Mouse (Mus musculus) forebrain, embryonic 10.5 days (tissue): ENCODE results near the gene 0610009B22Rik. TPM values are rescaled to one million over a fixed set of nuclear protein-coding genes. Genes with fewer than 3 reads are reported as not detected.
"Not testable (repeated sequence)": the region's sequence is repeated elsewhere in the genome, so short reads cannot be mapped to it uniquely, and the experiment has no call there.

Experiments used
- DNase-seq: peaks from one replicate; pipeline ENCODE4 v3.0.0-alpha.2; 2017; ENCODE audit warnings: low spot score; ENCODE audit errors: extremely low spot score
- H3K27ac ChIP-seq: fragments of 300-500 bp; sonication (generic); 2 replicates; pipeline ENCODE4 v1.5.1; 2016; ENCODE audit warnings: mild to moderate bottlenecking
- H3K27me3 ChIP-seq: fragments of 300-500 bp; sonication (generic); 2 replicates; pipeline ENCODE4 v1.6.1; 2016; ENCODE audit warnings: mild to moderate bottlenecking; ENCODE audit not compliant: poor library complexity, severe bottlenecking
- H3K36me3 ChIP-seq: fragments of 300-500 bp; sonication (generic); replicated peaks from 2 replicates; pipeline ENCODE4 v1.6.1; 2016; ENCODE audit warnings: mild to moderate bottlenecking, moderate library complexity
- H3K4me1 ChIP-seq: fragments of 300-500 bp; sonication (generic); 2 replicates; pipeline ENCODE4 v1.6.1; 2016
- H3K4me3 ChIP-seq: fragments of 300-500 bp; sonication (generic); 2 replicates; pipeline ENCODE4 v1.5.1; 2016; ENCODE audit warnings: mild to moderate bottlenecking, moderate library complexity
- H3K9me3 ChIP-seq: fragments of 300-500 bp; sonication (generic); 2 replicates; pipeline ENCODE4 v1.6.1; 2016; ENCODE audit warnings: mild to moderate bottlenecking, moderate library complexity
- WGBS: fragments of 180-500 bp; shearing (Covaris S2); methylation state at CpG from one replicate; pipeline ENCODE4 v1.1.7; 2016; 5-methylcytosine and 5-hydroxymethylcytosine counted together
- polyA plus RNA-seq: library from polyadenylated mRNA; unstranded; fragments of >200 nt; fragmentation: Nextera tagmentation; extraction: Ambion mirVana; gene quantifications from 2 replicates; pipeline ENCODE4 v1.2.1, GENCODE M21; 2016

Gene 0610009B22Rik
- polyA plus RNA-seq, 1 experiment from 2014 or later, result 78.7 TPM

- Histone ChIP-seq H3K27me3 (no peaks in the 10 kb centered on the region), H3K36me3 (peaks cover 15% of the 10 kb centered on the region), H3K4me3 (peak overlapping the region; percentile 10; the same call in 1 of the 2 replicates), H3K27ac (no peak overlapping the region), H3K4me1 (peaks cover 8% of the 10 kb centered on the region), H3K9me3 (no peaks in the 10 kb centered on the region)
- WGBS, result 42% methylated on average over 13 of the region's 13 CpGs
- peak; percentile 85 for DNase-seq
Measured at GRCm38 (mm10) chr11:51681324-51681975, 7.2 kb downstream of the 0610009B22Rik start.

- WGBS, result 74% methylated on average over 3 of the region's 3 CpGs
Measured at GRCm38 (mm10) chr11:51679466-51679865, 9.2 kb downstream of the 0610009B22Rik start.

DNA sequence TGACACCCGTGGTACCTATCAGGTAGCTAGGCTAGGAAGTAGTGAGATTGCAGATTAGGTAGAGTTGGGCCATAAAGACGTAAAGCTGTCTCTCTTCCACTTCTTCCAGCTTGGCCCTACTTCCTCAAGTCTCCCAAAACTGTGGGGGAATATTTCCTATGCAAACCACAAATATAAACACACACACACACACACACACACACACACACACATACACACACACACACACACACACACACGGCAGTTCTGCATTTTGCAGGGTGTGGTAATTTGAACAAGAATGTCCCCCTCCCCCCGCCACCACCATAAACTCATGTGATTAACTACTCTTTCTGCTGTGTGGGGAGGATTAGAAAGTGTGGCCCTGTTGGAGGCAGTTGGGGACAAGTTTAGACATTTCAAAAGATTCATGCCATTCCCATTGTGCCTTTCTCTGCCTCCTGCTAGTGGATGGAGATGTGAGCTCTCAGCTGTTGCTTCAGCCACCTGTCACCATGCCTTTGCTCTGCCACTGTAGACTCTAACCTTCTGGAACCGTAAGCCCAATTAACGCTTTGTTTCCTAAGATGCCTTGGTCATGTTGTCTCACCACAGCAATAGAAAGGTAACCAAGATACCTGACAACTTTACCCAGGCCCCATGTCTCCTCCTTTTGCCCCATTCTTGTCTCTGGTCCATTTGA, 10.8 kb downstream of the 0610009B22Rik start:
- Histone ChIP-seq H3K4me3 (no peak overlapping the region), H3K4me1 (peaks cover 8% of the 10 kb centered on the region), H3K27ac (no peak overlapping the region), H3K36me3 (no peaks in the 10 kb centered on the region), H3K9me3 (no peaks in the 10 kb centered on the region), H3K27me3 (no peaks in the 10 kb centered on the region)
- DNase-seq, result no peak
- WGBS, result 79% methylated on average over 6 of the region's 6 CpGs

More at GRCm38 (mm10) chr11:51679466-51679865, 9.2 kb downstream of the 0610009B22Rik start:
- DNase-seq, result no peak
- no peaks in the 10 kb centered on the region for H3K27me3 ChIP-seq
- H3K9me3 ChIP-seq, result no peaks in the 10 kb centered on the region
- no peak overlapping the region for H3K4me3 ChIP-seq
- no peaks in the 10 kb centered on the region for H3K36me3 ChIP-seq
- peaks cover 8% of the 10 kb centered on the region for H3K4me1 ChIP-seq
- no peak overlapping the region for H3K27ac ChIP-seq

DNA sequence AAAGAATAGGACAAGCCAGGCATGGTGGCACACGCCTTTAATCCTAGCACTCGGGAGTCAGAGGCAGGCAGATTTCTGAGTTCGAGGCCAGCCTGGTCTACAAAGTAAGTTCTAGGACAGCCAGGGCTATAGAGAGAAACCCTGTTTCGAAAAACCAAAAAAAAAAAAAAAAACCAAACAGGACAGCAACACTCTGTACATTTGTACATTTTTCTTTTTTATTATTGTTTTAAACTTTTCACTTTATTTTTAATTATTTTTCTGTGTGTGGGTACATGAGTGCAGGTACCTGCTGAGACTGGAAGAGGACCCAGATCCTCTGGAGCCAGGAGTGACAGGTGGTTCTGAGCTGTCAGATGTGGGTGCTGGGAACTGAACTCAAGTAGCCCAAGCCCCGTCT, 13.3 kb downstream of the 0610009B22Rik start:
- no peaks in the 10 kb centered on the region for H3K36me3 ChIP-seq
- WGBS, result 84% methylated on average over 5 of the region's 5 CpGs
- no peak overlapping the region for H3K4me3 ChIP-seq
- H3K27me3 ChIP-seq, result no peaks in the 10 kb centered on the region
- H3K4me1 ChIP-seq, result no peaks in the 10 kb centered on the region
- no peak overlapping the region for H3K27ac ChIP-seq
- no peak for DNase-seq
- no peaks in the 10 kb centered on the region for H3K9me3 ChIP-seq

DNA sequence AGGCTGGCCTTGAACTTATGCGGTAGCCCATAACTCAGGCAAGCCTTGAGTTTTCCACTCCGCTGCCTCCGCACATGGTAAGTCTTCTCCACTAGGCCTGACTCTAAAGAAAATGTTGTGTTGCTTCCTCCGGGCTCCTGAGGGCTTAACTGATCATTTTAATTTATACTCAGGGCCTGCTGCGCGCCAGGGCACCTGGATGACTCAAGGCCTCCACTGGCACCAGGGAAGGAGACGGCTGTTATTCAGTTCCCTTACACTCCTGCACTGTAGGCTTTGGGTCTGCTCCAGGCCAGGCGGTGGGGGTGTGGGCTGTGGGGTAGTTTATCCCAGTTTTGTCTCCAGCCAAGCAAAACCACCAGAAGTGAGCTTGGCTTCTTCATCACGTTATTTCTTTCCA, 15.4 kb downstream of the 0610009B22Rik start:
- H3K4me1 ChIP-seq, result no peaks in the 10 kb centered on the region
- H3K36me3 ChIP-seq, result no peaks in the 10 kb centered on the region
- H3K27me3 ChIP-seq, result no peaks in the 10 kb centered on the region
- no peaks in the 10 kb centered on the region for H3K9me3 ChIP-seq
- no peak overlapping the region for H3K27ac ChIP-seq
- no peak overlapping the region for H3K4me3 ChIP-seq
- no peak for DNase-seq
- WGBS, result 90% methylated on average over 9 of the region's 9 CpGs

DNA sequence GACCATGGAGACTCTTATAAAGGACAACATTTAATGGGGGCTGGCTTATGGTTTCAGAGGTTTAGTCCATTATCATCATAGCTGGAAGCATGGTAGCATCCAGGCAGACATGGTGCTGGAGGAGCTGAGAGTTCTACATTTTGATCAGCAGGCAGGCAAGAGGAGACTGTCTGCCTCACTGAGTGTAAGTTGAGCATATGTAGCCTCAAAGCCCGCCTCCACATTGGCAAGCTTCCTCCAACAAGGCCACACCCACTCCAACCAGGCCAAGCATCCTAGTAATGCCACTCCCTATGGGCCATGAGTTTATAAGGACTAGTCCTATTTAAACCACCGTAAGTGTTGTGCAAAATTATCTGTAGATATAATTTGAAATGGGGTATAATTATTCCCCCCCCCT, 17.3 kb downstream of the 0610009B22Rik start:
- Histone ChIP-seq H3K9me3 (no peaks in the 10 kb centered on the region), H3K27ac (no peak overlapping the region), H3K4me3 (no peak overlapping the region), H3K36me3 (no peaks in the 10 kb centered on the region), H3K4me1 (no peaks in the 10 kb centered on the region), H3K27me3 (no peaks in the 10 kb centered on the region)
- 73% methylated on average over 2 of the region's 2 CpGs for WGBS
- no peak for DNase-seq

DNA sequence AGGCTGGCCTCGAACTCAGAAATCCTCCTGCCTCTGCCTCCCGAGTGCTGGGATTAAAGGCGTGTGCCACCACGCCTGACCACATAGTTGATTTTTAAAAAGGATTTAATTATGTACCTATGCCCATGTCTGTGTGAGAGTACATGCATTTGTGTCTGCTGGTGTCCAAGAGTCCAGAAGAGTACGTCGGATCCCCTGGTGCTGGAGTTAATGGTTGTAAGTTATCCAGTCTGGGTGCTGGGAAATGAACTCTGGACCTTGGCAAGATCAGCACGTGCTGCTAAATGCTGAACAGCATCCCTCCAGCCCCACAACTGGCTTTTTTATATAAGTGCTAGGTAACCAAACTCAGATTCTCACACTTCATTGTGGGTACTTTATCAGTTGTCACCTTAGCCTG, 17.8 kb downstream of the 0610009B22Rik start:
- WGBS, result 93% methylated on average over 7 of the region's 7 CpGs
- H3K9me3 ChIP-seq, result no peaks in the 10 kb centered on the region
- no peak overlapping the region for H3K4me3 ChIP-seq
- H3K27me3 ChIP-seq, result no peaks in the 10 kb centered on the region
- H3K27ac ChIP-seq, result no peak overlapping the region
- H3K4me1 ChIP-seq, result no peaks in the 10 kb centered on the region
- DNase-seq, result no peak
- no peaks in the 10 kb centered on the region for H3K36me3 ChIP-seq

DNA sequence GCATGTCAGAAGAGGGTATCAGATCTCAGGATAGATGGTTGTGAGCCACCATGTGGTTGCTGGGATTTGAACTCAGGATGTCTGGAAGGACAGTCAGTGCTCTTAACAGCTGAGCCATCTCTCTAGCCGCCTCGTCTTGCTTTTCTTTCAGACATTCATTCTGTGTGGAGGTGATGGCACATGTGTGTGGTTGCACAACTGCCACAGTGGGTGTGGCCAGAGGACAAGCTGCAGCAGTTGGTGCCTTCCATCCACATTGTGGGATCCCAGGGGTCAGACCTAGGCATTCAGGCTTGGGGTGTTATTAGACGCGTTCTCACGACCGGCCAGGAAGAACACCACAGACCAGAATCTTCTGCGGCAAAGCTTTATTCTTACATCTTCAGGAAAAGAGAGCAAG, 23.9 kb downstream of the 0610009B22Rik start:
- not testable (repeated sequence) for DNase-seq, H3K9me3 ChIP-seq, H3K27ac ChIP-seq, H3K36me3 ChIP-seq, H3K4me3 ChIP-seq, H3K4me1 ChIP-seq, H3K27me3 ChIP-seq
- 95% methylated on average over 7 of the region's 7 CpGs for WGBS

DNA sequence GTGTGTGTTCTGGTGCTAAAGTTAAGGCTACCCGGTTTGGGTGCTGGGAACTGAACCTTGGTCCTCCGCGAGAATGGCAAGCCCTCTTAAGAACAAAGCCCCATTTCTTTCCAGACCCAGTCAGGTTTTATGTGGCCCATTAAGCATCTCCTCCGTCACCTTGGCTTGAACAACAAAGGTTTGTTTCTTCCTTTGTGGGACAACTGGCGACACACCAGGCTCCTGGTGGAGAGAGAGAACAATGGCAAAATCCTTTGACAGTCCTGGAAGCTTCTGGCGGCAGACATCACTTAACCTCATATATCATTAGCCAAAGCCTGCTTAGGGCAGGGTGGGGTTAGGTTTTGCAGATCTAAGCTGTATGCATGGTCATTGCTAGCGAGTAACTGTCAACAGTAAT, 26.0 kb downstream of the 0610009B22Rik start:
- Histone ChIP-seq H3K36me3 (no peaks in the 10 kb centered on the region), H3K4me3 (no peak overlapping the region), H3K4me1 (no peaks in the 10 kb centered on the region), H3K27ac (no peak overlapping the region), H3K9me3 (no peaks in the 10 kb centered on the region), H3K27me3 (no peaks in the 10 kb centered on the region)
- 76% methylated on average over 7 of the region's 7 CpGs for WGBS
- no peak for DNase-seq

DNA sequence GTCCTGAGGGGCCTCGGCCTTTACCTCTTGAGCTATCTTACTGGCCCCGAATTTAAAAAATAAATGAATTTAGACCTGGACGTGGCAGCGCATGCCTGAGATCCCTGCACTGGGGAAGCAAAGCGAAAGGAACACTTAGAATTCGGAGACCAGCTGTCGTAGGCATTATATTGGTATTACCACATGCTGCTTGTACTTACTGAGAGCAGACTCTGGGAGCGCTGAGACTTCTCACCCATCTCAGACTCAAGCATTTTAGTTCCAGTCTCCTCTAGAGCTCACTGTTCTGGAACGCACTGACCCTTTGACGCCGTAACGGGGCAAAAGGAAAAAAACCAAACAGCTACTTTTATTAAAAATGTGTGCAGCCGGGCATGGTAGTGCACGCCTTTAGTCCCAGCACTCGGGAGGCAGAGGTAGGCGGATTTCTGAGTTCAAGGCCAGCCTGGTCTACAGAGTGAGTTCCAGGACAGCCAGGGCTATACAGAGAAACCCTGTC, 26.8 kb downstream of the 0610009B22Rik start:
- 84% methylated on average over 16 of the region's 16 CpGs for WGBS

DNA sequence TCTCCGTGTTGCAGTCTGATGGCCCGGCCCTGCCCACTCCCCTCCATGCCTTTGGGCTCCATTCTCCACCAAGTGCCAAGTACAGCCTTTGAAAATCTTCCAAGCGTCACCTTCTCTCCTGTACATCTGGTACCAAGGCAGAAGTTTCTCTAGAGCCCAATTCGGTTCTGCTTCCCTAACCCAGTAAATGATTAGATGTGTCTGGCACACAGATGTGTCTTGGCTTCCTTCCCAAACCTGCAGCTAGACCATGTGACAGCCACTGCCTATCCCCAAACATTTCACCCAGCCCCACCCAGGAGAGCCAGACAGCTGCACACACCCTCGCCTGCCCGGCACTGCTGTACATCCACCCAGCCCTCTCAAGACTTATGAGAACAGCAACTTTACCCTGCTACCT, 30.0 kb downstream of the 0610009B22Rik start:
- Histone ChIP-seq H3K4me3 (no peak overlapping the region), H3K27ac (no peak overlapping the region), H3K36me3 (no peaks in the 10 kb centered on the region), H3K4me1 (peaks cover 5% of the 10 kb centered on the region; the same call in 1 of the 2 replicates), H3K9me3 (no peaks in the 10 kb centered on the region), H3K27me3 (no peaks in the 10 kb centered on the region)
- WGBS, result 87% methylated on average over 6 of the region's 6 CpGs
- DNase-seq, result no peak

More for the DNA sequence above, 26.8 kb downstream of the 0610009B22Rik start:
- Histone ChIP-seq H3K36me3 (no peaks in the 10 kb centered on the region), H3K27me3 (no peaks in the 10 kb centered on the region), H3K4me3 (no peak overlapping the region), H3K9me3 (no peaks in the 10 kb centered on the region), H3K27ac (no peak overlapping the region), H3K4me1 (peaks cover 2% of the 10 kb centered on the region; the same call in 1 of the 2 replicates)
- no peak for DNase-seq

- H3K9me3 ChIP-seq, result no peaks in the 10 kb centered on the region
- H3K27ac ChIP-seq, result no peak overlapping the region
- H3K36me3 ChIP-seq, result no peaks in the 10 kb centered on the region
- no peaks in the 10 kb centered on the region for H3K27me3 ChIP-seq
- peaks cover 5% of the 10 kb centered on the region; the same call in 1 of the 2 replicates for H3K4me1 ChIP-seq
- 72% methylated on average over 7 of the region's 7 CpGs for WGBS
- no peak overlapping the region for H3K4me3 ChIP-seq
- no peak for DNase-seq
Measured at GRCm38 (mm10) chr11:51658291-51658690, 30.4 kb downstream of the 0610009B22Rik start.

GRCm38 (mm10) chr11:51656798-51657521, 31.7 kb downstream of the 0610009B22Rik start:
- H3K36me3 ChIP-seq, result no peaks in the 10 kb centered on the region
- DNase-seq, result no peak

More at GRCm38 (mm10) chr11:51656798-51657521, 31.7 kb downstream of the 0610009B22Rik start:
- 88% methylated on average over 10 of the region's 10 CpGs for WGBS
- H3K9me3 ChIP-seq, result no peaks in the 10 kb centered on the region
- H3K4me3 ChIP-seq, result no peak overlapping the region
- H3K27ac ChIP-seq, result no peak overlapping the region
- H3K27me3 ChIP-seq, result peaks cover 2% of the 10 kb centered on the region
- H3K4me1 ChIP-seq, result peaks cover 5% of the 10 kb centered on the region; the same call in 1 of the 2 replicates
